8 mouse cellular contexts compared by ENCODE assay signal in genomic region chr8:126832163-126832978, GRCm38 (mm10).
DNase-seq lines count a peak whose midpoint lies in the region; ATAC-seq and TF ChIP-seq lines count a peak whose summit lies in the region.

No protein-coding gene starts in this region.

- peaks cover 46% of the 10 kb centered on the region for H3K4me1 ChIP-seq in embryonic facial prominence, embryonic 15.5 days
- H3K4me1 ChIP-seq in intestine, embryonic 15.5 days (replicated peaks), result peaks cover 55% of the 10 kb centered on the region
- H3K4me1 ChIP-seq in lung, embryonic 14.5 days (ENCODE audit: insufficient read depth), result peaks cover 74% of the 10 kb centered on the region

- H3K36me3 ChIP-seq in embryonic facial prominence, embryonic 15.5 days, result no peaks in the 10 kb centered on the region
- no peaks in the 10 kb centered on the region for H3K36me3 ChIP-seq in intestine, embryonic 15.5 days
- no peaks in the 10 kb centered on the region for H3K36me3 ChIP-seq in lung, embryonic 14.5 days (ENCODE audit: insufficient read depth)
- no peaks in the 10 kb centered on the region for H3K36me3 ChIP-seq in splenic B cell, adult 2 months (ENCODE audit: control insufficient read depth, insufficient read depth, low read length, poor library complexity, severe bottlenecking)

- ATAC-seq in embryonic facial prominence, embryonic 15.5 days (ENCODE audit: insufficient number of reproducible peaks, low FRiP score, low TSS enrichment, low read depth), result no peak
- ATAC-seq in intestine, embryonic 15.5 days, result no peak
- ATAC-seq in lung, embryonic 14.5 days (ENCODE audit: insufficient read depth), result no peak

- no peaks in the 10 kb centered on the region for H3K9me3 ChIP-seq in embryonic facial prominence, embryonic 15.5 days (replicated peaks)
- H3K9me3 ChIP-seq in intestine, embryonic 15.5 days, result no peaks in the 10 kb centered on the region
- H3K9me3 ChIP-seq in lung, embryonic 14.5 days (ENCODE audit: low read depth, low read length), result no peaks in the 10 kb centered on the region

- 49% methylated on average over 12 of the region's 12 CpGs for WGBS in embryonic facial prominence, embryonic 15.5 days
- WGBS in intestine, embryonic 15.5 days, result 71% methylated on average over 12 of the region's 12 CpGs
- whole genome bisulfite sequencing in lung, embryonic 14.5 days, result 71% methylated on average over 12 of the region's 12 CpGs

- TF ChIP-seq CTCF in left cerebral cortex, adult 2 months (IDR thresholded peaks at IDR 0.05), result no peak
- TF ChIP-seq CTCF in lung, embryonic 14.5 days (IDR thresholded peaks at IDR 0.05; ENCODE audit: low read depth), result no peak

- intact Hi-C loops in left cerebral cortex, adult 2 months (cut with DNase I), result no loop called here
- intact Hi-C loops in left cerebral cortex, postnatal 36 days (cut with DNase I), result loop anchor here (5.0 to 10.0 kb wide), 2 partner anchors 75 to 338 kb away; no protein-coding TSS in a partner anchor

- no peak overlapping the region for H3K4me3 ChIP-seq in left cerebral cortex, adult 2 months
- no peak overlapping the region for H3K4me3 ChIP-seq in embryonic facial prominence, embryonic 15.5 days (replicated peaks)
- H3K4me3 ChIP-seq in intestine, embryonic 15.5 days (replicated peaks), result no peak overlapping the region
- H3K4me3 ChIP-seq in lung, embryonic 14.5 days (ENCODE audit: low read depth, low read length), result no peak overlapping the region

- no peaks in the 10 kb centered on the region for H3K27me3 ChIP-seq in embryonic facial prominence, embryonic 15.5 days
- H3K27me3 ChIP-seq in intestine, embryonic 15.5 days (replicated peaks), result no peaks in the 10 kb centered on the region
- no peaks in the 10 kb centered on the region for H3K27me3 ChIP-seq in lung, embryonic 14.5 days (ENCODE audit: insufficient read depth, low read length)
- H3K27me3 ChIP-seq in splenic B cell, adult 2 months (ENCODE audit: control insufficient read depth, insufficient read depth, low read length, poor library complexity, severe bottlenecking), result no peaks in the 10 kb centered on the region

- H3K9ac ChIP-seq in embryonic facial prominence, embryonic 15.5 days, result no peak overlapping the region
- no peak overlapping the region for H3K9ac ChIP-seq in intestine, embryonic 15.5 days
- H3K9ac ChIP-seq in lung, embryonic 14.5 days, result no peak overlapping the region

- no peak for DNase-seq in left cerebral cortex, adult 2 months (ENCODE audit: extremely low spot score in 1 of 2, low spot score in 2 of 2)
- DNase-seq in left cerebral cortex, postnatal 36 days (ENCODE audit: low spot score in 2 of 2), result no peak
- DNase-seq in lung, embryonic 14.5 days, result peak; percentile 34
- DNase-seq in splenic B cell, adult 2 months (ENCODE audit: low read depth, low spot score), result peak; percentile 96
- DNase-seq in left cerebral cortex, adult 18-20 months (ENCODE audit: low spot score in 2 of 2), result no peak
- no peak for DNase-seq in embryo, embryonic 11 days

- H3K4me2 ChIP-seq in embryonic facial prominence, embryonic 15.5 days (replicated peaks), result no peak overlapping the region
- no peak overlapping the region for H3K4me2 ChIP-seq in intestine, embryonic 15.5 days (replicated peaks)
- H3K4me2 ChIP-seq in lung, embryonic 14.5 days, result no peak overlapping the region

- peak overlapping the region; percentile 56 for H3K27ac ChIP-seq in left cerebral cortex, adult 2 months
- H3K27ac ChIP-seq in embryonic facial prominence, embryonic 15.5 days (replicated peaks), result peak overlapping the region; percentile 86
- H3K27ac ChIP-seq in intestine, embryonic 15.5 days, result peak overlapping the region; percentile 88
- H3K27ac ChIP-seq in lung, embryonic 14.5 days (ENCODE audit: low read depth), result peak overlapping the region; percentile 92

Comparison
In these comparisons a context has a peak if more than half of its experiments do, and no peak if none do; other contexts are left out.
1. DNase-seq: peak in lung, embryonic 14.5 days (single experiment) and splenic B cell, adult 2 months (single experiment); none in left cerebral cortex, adult 2 months (0 of 2), left cerebral cortex, postnatal 36 days (0 of 2), left cerebral cortex, adult 18-20 months (0 of 2) and embryo, embryonic 11 days (single experiment).
2. Peak in every context shown above with its lines, with median percentiles within 50 percentile points of each other: H3K27ac ChIP-seq.